Mouse (Mus musculus) intestine, postnatal 0 days (tissue): ENCODE data around the gene Eral1. TPM values are rescaled to one million over a fixed set of nuclear protein-coding genes. Genes with fewer than 3 reads are reported as not detected.

Experiments used
- ATAC-seq: fragments of 200-750 bp; cut with Nextera tagmentation; 2 replicates; pipeline ENCODE4 v1.8.0; 2017; ENCODE audit warnings: mild to moderate bottlenecking, moderate TSS enrichment, moderate library complexity
- H3K27ac ChIP-seq: fragments of 300-500 bp; sonication (generic); 2 replicates; pipeline ENCODE4 v1.5.1; 2014; ENCODE audit warnings: mild to moderate bottlenecking, low read depth, low read length, moderate library complexity
- H3K27me3 ChIP-seq: fragments of 300-500 bp; sonication (generic); replicated peaks from 2 replicates; pipeline ENCODE4 v1.6.1; 2014; ENCODE audit warnings: low read length, mixed read lengths; ENCODE audit not compliant: control insufficient read depth, insufficient read depth
- H3K36me3 ChIP-seq: fragments of 300-500 bp; sonication (generic); 2 replicates; pipeline ENCODE4 v1.6.1; 2014; ENCODE audit warnings: mild to moderate bottlenecking, moderate library complexity; ENCODE audit not compliant: control insufficient read depth, insufficient read depth
- H3K4me1 ChIP-seq: fragments of 300-500 bp; sonication (generic); replicated peaks from 2 replicates; pipeline ENCODE4 v1.6.1; 2014; ENCODE audit warnings: antibody characterized with exemption, low read length, mixed read lengths; ENCODE audit not compliant: control insufficient read depth, insufficient read depth
- H3K4me2 ChIP-seq: fragments of 300-500 bp; sonication (generic); replicated peaks from 2 replicates; pipeline ENCODE4 v1.6.1; 2014; ENCODE audit warnings: low read depth, mild to moderate bottlenecking, moderate library complexity
- H3K4me3 ChIP-seq: fragments of 300-500 bp; sonication (generic); 2 replicates; pipeline ENCODE4 v1.5.1; 2014; ENCODE audit warnings: low read depth, low read length
- H3K9ac ChIP-seq: fragments of 300-500 bp; sonication (generic); 2 replicates; pipeline ENCODE4 v1.6.1; 2014; ENCODE audit warnings: mild to moderate bottlenecking, low read depth, low read length
- H3K9me3 ChIP-seq: fragments of 300-500 bp; sonication (generic); 2 replicates; pipeline ENCODE4 v1.6.1; 2016; ENCODE audit warnings: mixed run types; ENCODE audit not compliant: control insufficient read depth
- CTCF ChIP-seq: sonication (generic); IDR thresholded peaks from 2 replicates; pipeline ENCODE4 v1.5.1; 2016; ENCODE audit warnings: low read depth, mild to moderate bottlenecking, control low read depth, antibody characterized with exemption, moderate library complexity
- WGBS: fragments of 180-500 bp; shearing (Covaris S2); extraction: QIAGEN DNeasy Blood & Tissue Kit; methylation state at CpG from one replicate; pipeline ENCODE4 v1.1.7; 2014; 5-methylcytosine and 5-hydroxymethylcytosine counted together
- polyA plus RNA-seq: library from polyadenylated mRNA; unstranded; fragments of >200 nt; fragmentation: Nextera tagmentation; extraction: Ambion mirVana; gene quantifications from 2 replicates; pipeline ENCODE4 v1.2.1, GENCODE M21; 2015

Eral1 gene
- polyA plus RNA-seq, 1 experiment from 2014 or later: 13.0 TPM

DNA sequence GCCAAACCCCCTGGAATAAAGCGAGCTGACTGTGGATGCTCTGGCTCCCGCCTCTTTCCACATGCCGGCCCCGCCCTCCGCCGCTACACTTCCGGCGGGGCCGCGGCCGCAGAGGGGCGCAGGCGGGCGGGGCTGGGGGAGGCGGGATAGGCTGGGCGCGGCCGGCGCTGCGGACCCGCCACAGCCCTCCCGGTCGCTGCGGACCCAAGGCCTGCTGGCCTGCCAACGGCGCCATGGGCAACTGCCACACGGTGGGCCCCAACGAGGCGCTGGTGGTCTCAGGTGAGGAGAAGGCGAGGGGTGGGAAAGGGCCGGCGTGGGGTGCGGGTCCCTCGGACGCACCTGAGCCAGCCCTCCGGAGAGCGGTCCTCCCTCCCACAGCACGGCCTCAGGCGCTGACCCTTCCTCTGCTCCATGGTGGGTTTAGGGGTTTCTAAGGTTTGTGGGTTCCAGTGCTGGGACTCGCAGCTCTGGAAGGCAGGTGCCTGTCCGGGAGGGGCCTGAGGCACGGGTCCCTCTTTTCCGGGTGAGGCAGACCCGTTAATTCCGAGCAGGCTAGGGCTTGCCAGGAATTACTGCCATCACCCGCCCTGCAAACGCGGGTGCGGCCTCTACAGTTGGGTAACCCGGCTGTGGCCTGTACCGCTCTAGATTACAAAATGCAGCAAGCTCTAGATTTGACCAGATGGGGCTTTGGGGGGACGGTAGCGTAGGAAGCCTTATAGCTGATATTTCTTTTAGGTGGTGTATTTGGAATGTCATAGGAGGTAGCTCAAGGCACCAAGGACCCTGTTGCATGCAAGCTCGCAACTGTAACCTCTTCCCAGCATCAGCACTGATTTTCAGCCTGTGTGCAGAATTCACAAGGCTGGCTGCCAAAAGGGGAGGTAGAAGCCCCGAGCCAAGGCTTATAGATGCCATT lies 42.1 kb downstream of the Eral1 start, which contains the start of gene Flot2:
Gene Flot2, plus strand, starts transcription at position 101 of the 922 bp plus-strand sequence.
- peak within 1 kb of the TSS; percentile 78 for H3K9ac ChIP-seq

GRCm38 (mm10) chr11:78036791-78037190 lies 43.4 kb downstream of the Eral1 start:
- no peak overlapping the region for H3K9ac ChIP-seq
- TF ChIP-seq CTCF: no peak
- 88% methylated on average over 10 of the region's 10 CpGs for WGBS

More for the DNA sequence above, 42.1 kb downstream of the Eral1 start, which contains the start of gene Flot2:
- WGBS: 4% methylated on average over 55 of the region's 55 CpGs
- Histone ChIP-seq H3K4me1 (no peaks in the 10 kb centered on the region), H3K36me3 (no peaks in the 10 kb centered on the region), H3K9me3 (no peaks in the 10 kb centered on the region), H3K4me3 (peak within 1 kb of the TSS; percentile 63), H3K27me3 (no peaks in the 10 kb centered on the region), H3K27ac (0 out of 2 replicates have a peak within 1 kb of the TSS, but pooled peaks have one; percentile 28), H3K4me2 (peak within 1 kb of the TSS; percentile 97)
- peak; percentile 46 for TF ChIP-seq CTCF
- ATAC-seq: peak; percentile 57

GRCm38 (mm10) chr11:78033931-78034617 lies 46.1 kb downstream of the Eral1 start:
- Histone ChIP-seq H3K4me1 (no peaks in the 10 kb centered on the region), H3K9ac (no peak overlapping the region), H3K4me2 (no peak overlapping the region), H3K9me3 (no peaks in the 10 kb centered on the region), H3K4me3 (no peak overlapping the region), H3K27ac (no peak overlapping the region), H3K27me3 (no peaks in the 10 kb centered on the region), H3K36me3 (peaks cover 8% of the 10 kb centered on the region; the same call in 1 of the 2 replicates)
- no peak for TF ChIP-seq CTCF
- 95% methylated on average over 23 of the region's 23 CpGs for WGBS
- no peak for ATAC-seq

More at GRCm38 (mm10) chr11:78036791-78037190, 43.4 kb downstream of the Eral1 start:
- no peak for ATAC-seq
- Histone ChIP-seq H3K4me1 (no peaks in the 10 kb centered on the region), H3K4me3 (no peak overlapping the region), H3K27me3 (no peaks in the 10 kb centered on the region), H3K9me3 (no peaks in the 10 kb centered on the region), H3K36me3 (no peaks in the 10 kb centered on the region), H3K4me2 (no peak overlapping the region), H3K27ac (no peak overlapping the region)

DNA sequence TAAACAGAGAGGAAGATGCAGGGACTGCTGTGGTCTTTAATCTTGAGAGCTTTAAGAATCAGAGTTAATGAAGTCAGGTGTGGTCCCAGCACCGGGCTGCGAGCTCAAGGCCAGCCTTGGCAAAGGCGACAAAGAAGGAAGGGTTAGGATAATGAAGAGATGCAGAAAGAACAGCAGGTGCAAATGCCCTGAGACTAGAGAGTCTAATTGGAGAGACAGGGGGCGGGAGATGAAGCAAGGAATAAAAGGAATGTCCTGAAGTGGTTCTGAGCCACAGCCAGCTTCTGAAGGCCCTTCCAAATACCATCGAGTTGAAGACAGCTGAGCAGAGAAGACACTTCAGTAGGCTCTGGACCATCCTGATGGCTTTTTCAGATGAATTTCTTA lies 47.4 kb downstream of the Eral1 start:
- TF ChIP-seq CTCF: no peak
- H3K4me1 ChIP-seq: no peaks in the 10 kb centered on the region
- 6% methylated on average over 5 of the region's 5 CpGs for WGBS
- peak overlapping the region; percentile 62 for H3K4me3 ChIP-seq
- peak overlapping the region; percentile 97 for H3K4me2 ChIP-seq
- no peak overlapping the region for H3K27ac ChIP-seq
- ATAC-seq: no peak
- no peaks in the 10 kb centered on the region for H3K9me3 ChIP-seq
- peaks cover 20% of the 10 kb centered on the region; the same call in 1 of the 2 replicates for H3K36me3 ChIP-seq
- peak overlapping the region; percentile 53 for H3K9ac ChIP-seq
- H3K27me3 ChIP-seq: no peaks in the 10 kb centered on the region

DNA sequence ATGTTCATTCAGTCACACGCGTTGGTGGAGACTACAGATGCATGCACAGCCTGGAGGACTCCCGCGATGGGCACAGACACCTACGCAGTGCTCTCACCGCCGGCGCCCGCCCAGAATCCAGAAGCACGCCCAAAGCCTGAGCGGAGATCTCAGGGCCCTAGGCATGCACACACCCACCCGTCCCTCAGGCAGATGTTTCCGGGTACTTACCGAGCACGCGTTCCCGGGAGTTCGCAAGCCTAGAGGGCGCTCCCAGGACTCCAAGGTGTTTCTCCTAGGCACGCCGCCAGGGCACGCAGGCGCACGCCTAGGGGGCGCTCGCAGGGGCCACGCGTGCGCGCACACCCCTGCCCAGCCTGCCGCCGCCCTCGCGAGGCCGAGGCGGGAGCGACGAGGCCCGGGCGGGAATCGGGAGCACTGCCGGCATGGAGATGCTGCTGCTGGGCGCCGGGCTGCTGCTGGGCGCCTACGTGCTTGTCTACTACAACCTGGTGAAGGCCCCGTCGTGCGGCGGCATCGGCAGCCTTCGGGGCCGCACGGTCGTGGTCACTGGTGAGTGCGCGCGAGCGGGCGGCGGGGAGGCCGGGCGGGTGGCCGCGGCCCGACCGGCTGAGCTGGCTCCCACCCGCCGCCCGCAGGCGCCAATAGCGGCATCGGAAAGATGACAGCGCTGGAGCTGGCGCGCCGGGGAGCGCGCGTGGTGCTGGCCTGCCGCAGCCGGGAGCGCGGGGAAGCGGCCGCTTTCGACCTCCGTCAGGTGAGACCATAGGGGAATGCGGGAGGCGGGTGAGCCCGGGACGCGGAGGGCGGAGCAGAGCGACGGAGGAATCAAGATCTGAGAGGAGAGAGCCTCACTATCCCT lies 48.0 kb downstream of the Eral1 start, which contains the start of gene Dhrs13:
Gene Dhrs13, plus strand, starts transcription at position 334 of the 862 bp plus-strand sequence.
- Histone ChIP-seq H3K9ac (peak within 1 kb of the TSS; percentile 53), H3K27me3 (no peaks in the 10 kb centered on the region), H3K36me3 (peaks cover 26% of the 10 kb centered on the region; the same call in 1 of the 2 replicates), H3K4me1 (no peaks in the 10 kb centered on the region), H3K4me2 (peak within 1 kb of the TSS; percentile 97), H3K9me3 (no peaks in the 10 kb centered on the region), H3K4me3 (peak within 1 kb of the TSS; percentile 62), H3K27ac (peak within 1 kb of the TSS; percentile 70)
- under 1% methylated on average over 95 of the region's 96 CpGs for WGBS
- peak; percentile 93 for ATAC-seq
- TF ChIP-seq CTCF: peak; percentile 96
